In genomic region chr2:31880868-31881267, GRCm38 (mm10) we compare ENCODE assay signal across 10 mouse cellular contexts. TPM values are rescaled to one million over a fixed set of nuclear protein-coding genes. Genes with fewer than 3 reads are reported as not detected.
DNase-seq lines count a peak whose midpoint lies in the region; ATAC-seq lines count a peak whose summit lies in the region.
"Had no signal": no experiment of that assay in that cellular context is flagged by ENCODE, and none has a peak within 500 bp of the region (broad histone marks: within the 10 kb centered on the region; RNA-seq: fewer than 3 reads in every experiment).

No protein-coding gene starts in this region.

- H3K4me2 ChIP-seq in heart, embryonic 11.5 days = peak overlapping the region; percentile 35
- H3K4me2 ChIP-seq in neural tube, embryonic 11.5 days (ENCODE audit: low read depth) = no peak overlapping the region
- peak overlapping the region; percentile 27 for H3K4me2 ChIP-seq in neural tube, embryonic 12.5 days (replicated peaks)
- no peak overlapping the region for H3K4me2 ChIP-seq in hindbrain, embryonic 13.5 days
- H3K4me2 ChIP-seq: embryonic facial prominence, embryonic 12.5 days had no signal

- peaks cover 6% of the 10 kb centered on the region; the same call in 1 of the 2 replicates for H3K4me1 ChIP-seq in heart, embryonic 11.5 days (ENCODE audit: control insufficient read depth, insufficient read depth, low read length)
- 0 out of 2 replicates have a peak, but pooled peaks cover 9% of the 10 kb centered on the region for H3K4me1 ChIP-seq in neural tube, embryonic 11.5 days (ENCODE audit: control insufficient read depth, insufficient read depth, low read length)
- H3K4me1 ChIP-seq in neural tube, embryonic 12.5 days = peaks cover 25% of the 10 kb centered on the region
- peaks cover 24% of the 10 kb centered on the region for H3K4me1 ChIP-seq in hindbrain, embryonic 13.5 days (replicated peaks)

- peaks cover 77% of the 10 kb centered on the region for H3K27me3 ChIP-seq in heart, embryonic 11.5 days (ENCODE audit: control insufficient read depth, insufficient read depth, low read length)
- H3K27me3 ChIP-seq in neural tube, embryonic 11.5 days (ENCODE audit: control insufficient read depth, insufficient read depth, low read length) = peaks cover 16% of the 10 kb centered on the region
- peaks cover 37% of the 10 kb centered on the region for H3K27me3 ChIP-seq in neural tube, embryonic 12.5 days (replicated peaks)
- peaks cover 75% of the 10 kb centered on the region for H3K27me3 ChIP-seq in hindbrain, embryonic 13.5 days

- no peaks in the 10 kb centered on the region for H3K9me3 ChIP-seq in heart, embryonic 11.5 days (replicated peaks; ENCODE audit: control insufficient read depth, low read length)
- no peaks in the 10 kb centered on the region for H3K9me3 ChIP-seq in neural tube, embryonic 11.5 days (ENCODE audit: control insufficient read depth, low read length)
- no peaks in the 10 kb centered on the region for H3K9me3 ChIP-seq in neural tube, embryonic 12.5 days
- H3K9me3 ChIP-seq in hindbrain, embryonic 13.5 days = no peaks in the 10 kb centered on the region
- H3K9me3 ChIP-seq: embryonic facial prominence, embryonic 12.5 days had no signal

- no peak for ATAC-seq in heart, embryonic 11.5 days (replicated peaks; ENCODE audit: insufficient number of reproducible peaks, low FRiP score, low TSS enrichment)
- 0 out of 2 replicates have a peak, but pooled peaks have one; percentile 13 for ATAC-seq in neural tube, embryonic 11.5 days (ENCODE audit: insufficient read depth, low FRiP score, low TSS enrichment)
- no peak for ATAC-seq in neural tube, embryonic 12.5 days (ENCODE audit: low FRiP score, low read depth)
- no peak for ATAC-seq in hindbrain, embryonic 13.5 days (ENCODE audit: low FRiP score)
- ATAC-seq: hindbrain, postnatal 0 days had no signal

- H3K9ac ChIP-seq in heart, embryonic 11.5 days (ENCODE audit: low read depth, low read length) = no peak overlapping the region
- no peak overlapping the region for H3K9ac ChIP-seq in neural tube, embryonic 11.5 days (ENCODE audit: low read length)
- H3K9ac ChIP-seq in neural tube, embryonic 12.5 days = no peak overlapping the region
- H3K9ac ChIP-seq in hindbrain, embryonic 13.5 days = no peak overlapping the region
- H3K9ac ChIP-seq: embryonic facial prominence, embryonic 12.5 days had no signal

- no peak overlapping the region for H3K27ac ChIP-seq in heart, embryonic 11.5 days (ENCODE audit: low read depth, low read length)
- no peak overlapping the region for H3K27ac ChIP-seq in neural tube, embryonic 11.5 days (ENCODE audit: low read depth, low read length)
- H3K27ac ChIP-seq in neural tube, embryonic 12.5 days = no peak overlapping the region
- H3K27ac ChIP-seq in hindbrain, embryonic 13.5 days = no peak overlapping the region
- H3K27ac ChIP-seq: embryonic facial prominence, embryonic 12.5 days; hindbrain, postnatal 0 days had no signal

- 9% methylated on average over 14 of the region's 14 CpGs for WGBS in heart, embryonic 11.5 days (ENCODE audit: insufficient replicate concordance)
- WGBS in neural tube, embryonic 11.5 days = 1% methylated on average over 14 of the region's 14 CpGs
- under 1% methylated on average over 14 of the region's 14 CpGs for WGBS in neural tube, embryonic 12.5 days
- WGBS in hindbrain, embryonic 13.5 days = 4% methylated on average over 14 of the region's 14 CpGs

- no peak overlapping the region for H3K4me3 ChIP-seq in heart, embryonic 11.5 days (ENCODE audit: low read depth, low read length)
- no peak overlapping the region for H3K4me3 ChIP-seq in neural tube, embryonic 11.5 days (ENCODE audit: low read depth, low read length)
- no peak overlapping the region for H3K4me3 ChIP-seq in neural tube, embryonic 12.5 days
- no peak overlapping the region for H3K4me3 ChIP-seq in hindbrain, embryonic 13.5 days
- H3K4me3 ChIP-seq: embryonic facial prominence, embryonic 12.5 days had no signal

- intact Hi-C loops in heart, postnatal 25 days (cut with DNase I) = no loop called here

- DNase-seq in heart, postnatal 25 days (ENCODE audit: low spot score) = no peak
- DNase-seq in neural tube, embryonic 11.5 days (ENCODE audit: low spot score) = peak; percentile 37
- DNase-seq in neural tube, embryonic 10.5 days (ENCODE audit: extremely low spot score, low spot score) = no peak
- DNase-seq in thymus, postnatal 36 days = peak; percentile 50 to 70
- no peak for DNase-seq in left cerebral cortex, adult 18-20 months (ENCODE audit: low spot score in 2 of 2)

- H3K36me3 ChIP-seq in heart, embryonic 11.5 days (ENCODE audit: control insufficient read depth, insufficient read depth, low read length) = no peaks in the 10 kb centered on the region
- no peaks in the 10 kb centered on the region for H3K36me3 ChIP-seq in neural tube, embryonic 11.5 days (ENCODE audit: control insufficient read depth, insufficient read depth, low read length)
- no peaks in the 10 kb centered on the region for H3K36me3 ChIP-seq in neural tube, embryonic 12.5 days
- no peaks in the 10 kb centered on the region for H3K36me3 ChIP-seq in hindbrain, embryonic 13.5 days
- H3K36me3 ChIP-seq: embryonic facial prominence, embryonic 12.5 days had no signal

RNA-seq across cellular contexts. Expression of gene Lamc3, which starts 6.2 kb away (rescaled TPM):
- polyA plus RNA-seq in heart, embryonic 11.5 days (2014; fragmentation: Nextera tagmentation; extraction: Ambion mirVana) = 1.0 and 1.5 TPM in 2 replicates
- total RNA-seq in heart, postnatal 25 days (2021) = under 1 TPM; 0.64 to 0.68 TPM
- polyA plus RNA-seq in neural tube, embryonic 11.5 days (2014; fragmentation: Nextera tagmentation; extraction: Ambion mirVana) = 6.6 and 8.1 TPM in 2 replicates
- polyA plus RNA-seq in neural tube, embryonic 12.5 days (2016; fragmentation: Nextera tagmentation; extraction: Ambion mirVana) = 8.8 and 9.1 TPM in 2 replicates
- total RNA-seq in left cerebral cortex, adult 18-20 months (2021) = 1 to 10 TPM; 5.7 to 7.9 TPM
- polyA plus RNA-seq in hindbrain, embryonic 13.5 days (2015; fragmentation: Nextera tagmentation; extraction: Ambion mirVana) = 6.3 and 7.0 TPM in 2 replicates

RNA-seq across cellular contexts. Expression of gene Fibcd1, which starts 35.1 kb away (rescaled TPM):
- 0.06 TPM in 1 of 2 replicates, not detected in the other for polyA plus RNA-seq in heart, embryonic 11.5 days (2014; fragmentation: Nextera tagmentation; extraction: Ambion mirVana)
- total RNA-seq in heart, postnatal 25 days (2021) = not detected
- 0.51 and 1.2 TPM in 2 replicates for polyA plus RNA-seq in neural tube, embryonic 11.5 days (2014; fragmentation: Nextera tagmentation; extraction: Ambion mirVana)
- polyA plus RNA-seq in neural tube, embryonic 12.5 days (2016; fragmentation: Nextera tagmentation; extraction: Ambion mirVana) = 2.3 and 3.0 TPM in 2 replicates
- 1 to 10 TPM; 7.4 to 9.2 TPM for total RNA-seq in left cerebral cortex, adult 18-20 months (2021)
- 3.4 and 4.6 TPM in 2 replicates for polyA plus RNA-seq in hindbrain, embryonic 13.5 days (2015; fragmentation: Nextera tagmentation; extraction: Ambion mirVana)

Comparison
In these comparisons a context has a peak if more than half of its experiments do, and no peak if none do; other contexts are left out.
1. H3K4me2 ChIP-seq: peak in heart, embryonic 11.5 days (single experiment) and neural tube, embryonic 12.5 days (single experiment); none in neural tube, embryonic 11.5 days (single experiment) and hindbrain, embryonic 13.5 days (single experiment).
2. DNase-seq: peak in neural tube, embryonic 11.5 days (single experiment) and thymus, postnatal 36 days (2 of 2); none in heart, postnatal 25 days (single experiment), neural tube, embryonic 10.5 days (single experiment) and left cerebral cortex, adult 18-20 months (0 of 2).